Mouse (Mus musculus) megakaryocyte, embryonic 14.5 days (primary cell): ENCODE results near the gene Kdf1.

ENCODE experiments used
- FLI1 ChIP-seq: IDR thresholded peaks from 2 replicates; pipeline ENCODE4 v1.6.1; 2012; ENCODE audit warnings: low read length, inconsistent platforms, mixed read lengths
- GATA1 ChIP-seq: IDR thresholded peaks from 3 replicates; pipeline ENCODE4 v1.6.1; 2012; ENCODE audit warnings: mixed read lengths, low read length, inconsistent platforms, borderline replicate concordance

GRCm38 (mm10) chr4:133574843-133575202, 56.1 kb downstream of the Kdf1 start:
- TF ChIP-seq GATA1 = no peak
- TF ChIP-seq FLI1 = no peak
